Mouse (Mus musculus) frontal cortex, postnatal 14 days (tissue): Measurements from ENCODE around the gene Thy1.

Source experiments
- DNase-seq, 2 experiments: peaks; one replicate each; pipeline ENCODE4 v3.0.0; 2022; ENCODE audit warnings: low spot score in 2 of 2

The Thy1 gene

DNA sequence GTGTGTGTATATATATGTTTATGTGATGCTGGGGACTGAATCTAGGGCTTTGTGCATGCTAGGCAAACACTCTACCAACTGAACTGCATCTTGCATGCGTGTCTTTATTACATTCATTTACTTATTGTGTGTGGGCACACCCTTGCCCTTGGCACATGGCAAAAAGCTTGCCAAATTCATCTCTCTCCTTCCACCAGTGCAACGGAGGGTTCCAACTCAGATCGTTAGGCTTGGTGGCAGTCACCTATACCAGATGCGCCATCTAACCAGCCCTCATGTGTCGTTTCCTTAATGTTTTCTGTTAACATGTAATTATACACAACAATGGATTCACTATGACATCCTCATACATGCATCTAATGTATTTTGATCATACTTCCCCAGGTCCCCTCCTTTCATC lies 39.1 kb downstream of the Thy1 start:
- DNase-seq, result no peak

- peak; percentile 58 to 73 for DNase-seq
Observed at GRCm38 (mm10) chr9:44083392-44084121, 40.4 kb downstream of the Thy1 start.

DNA sequence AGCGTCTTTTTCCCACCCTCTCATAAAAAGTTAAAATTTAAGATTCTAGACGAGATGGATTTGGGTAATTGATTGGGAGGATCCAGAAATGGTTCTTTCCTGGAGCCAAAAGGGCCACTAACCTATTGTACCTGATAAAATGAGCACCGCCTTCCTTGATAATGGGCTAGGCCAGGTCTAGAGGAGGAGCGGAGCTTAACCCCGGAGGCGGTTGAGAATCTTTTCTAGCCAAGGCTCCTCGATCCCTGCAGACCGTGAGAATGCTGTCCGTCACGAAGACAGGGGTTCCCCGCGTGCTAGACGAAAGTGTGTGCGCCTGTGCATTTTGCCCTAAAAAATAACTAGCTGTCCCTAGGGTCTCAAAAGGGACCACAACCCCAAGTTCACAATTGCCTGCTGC lies 41.1 kb downstream of the Thy1 start:
- no peak for DNase-seq

GRCm38 (mm10) chr9:44084659-44085229 lies 41.6 kb downstream of the Thy1 start:
- peak; percentile 78 to 85 for DNase-seq

DNA sequence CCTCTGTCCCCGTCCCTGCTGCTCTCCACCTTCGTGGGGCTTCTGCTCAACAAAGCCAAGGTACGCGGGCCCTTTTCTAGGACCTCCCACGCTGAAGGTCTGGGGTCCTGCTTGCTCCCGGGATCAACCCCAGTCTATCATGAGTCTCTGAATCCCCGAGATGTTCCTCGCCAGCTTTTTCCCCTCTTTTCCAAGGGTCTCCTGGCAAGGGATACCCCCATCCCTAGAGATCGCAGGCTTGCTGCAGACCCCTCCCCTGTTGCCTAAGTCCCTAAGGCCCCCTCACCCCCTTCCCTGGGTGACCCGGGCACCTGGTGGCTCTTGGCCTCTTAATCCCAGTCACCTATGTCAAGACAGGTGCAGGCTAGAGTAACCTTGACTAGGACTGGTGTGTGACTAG lies 42.1 kb downstream of the Thy1 start:
- no peak for DNase-seq

GRCm38 (mm10) chr9:44085741-44086665 lies 42.8 kb downstream of the Thy1 start:
- peak; percentile 58 to 67 for DNase-seq

GRCm38 (mm10) chr9:44086960-44087359 lies 43.8 kb downstream of the Thy1 start:
- no peak for DNase-seq

DNA sequence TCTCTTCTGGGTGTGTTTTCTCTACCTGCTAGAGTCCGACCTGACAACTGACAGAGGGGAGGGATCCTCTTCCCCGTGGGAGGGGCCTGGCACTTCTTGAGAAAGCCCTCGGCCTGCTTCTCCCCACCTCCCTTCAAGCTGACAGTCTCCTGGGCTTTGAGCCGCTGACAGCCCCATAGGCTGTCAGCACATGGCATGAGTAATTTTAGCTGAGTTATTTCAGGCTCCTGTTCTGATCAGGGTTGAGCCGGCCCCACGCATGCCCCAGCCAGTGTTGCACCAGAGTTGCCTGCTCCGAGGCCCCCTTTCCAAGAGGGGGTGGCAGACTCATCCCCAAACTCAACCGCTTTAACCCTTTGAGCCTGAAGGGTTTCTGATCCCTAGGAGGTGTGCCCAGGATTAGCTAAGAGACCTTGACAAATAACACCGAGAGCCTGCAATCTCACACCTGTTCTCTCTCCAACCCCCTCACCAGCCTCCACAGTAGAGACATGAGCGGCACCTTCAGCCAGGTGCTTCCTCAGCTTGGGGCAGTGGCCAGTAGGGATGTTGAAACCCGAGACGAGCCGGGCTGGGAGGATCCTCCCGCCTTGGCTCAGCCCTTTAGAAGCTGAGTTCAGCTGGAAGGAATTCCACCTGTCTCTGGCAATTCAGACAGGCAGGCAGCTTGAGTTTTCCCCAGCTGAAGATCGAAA lies 44.7 kb downstream of the Thy1 start:
- DNase-seq, result peak; percentile 47 to 66

DNA sequence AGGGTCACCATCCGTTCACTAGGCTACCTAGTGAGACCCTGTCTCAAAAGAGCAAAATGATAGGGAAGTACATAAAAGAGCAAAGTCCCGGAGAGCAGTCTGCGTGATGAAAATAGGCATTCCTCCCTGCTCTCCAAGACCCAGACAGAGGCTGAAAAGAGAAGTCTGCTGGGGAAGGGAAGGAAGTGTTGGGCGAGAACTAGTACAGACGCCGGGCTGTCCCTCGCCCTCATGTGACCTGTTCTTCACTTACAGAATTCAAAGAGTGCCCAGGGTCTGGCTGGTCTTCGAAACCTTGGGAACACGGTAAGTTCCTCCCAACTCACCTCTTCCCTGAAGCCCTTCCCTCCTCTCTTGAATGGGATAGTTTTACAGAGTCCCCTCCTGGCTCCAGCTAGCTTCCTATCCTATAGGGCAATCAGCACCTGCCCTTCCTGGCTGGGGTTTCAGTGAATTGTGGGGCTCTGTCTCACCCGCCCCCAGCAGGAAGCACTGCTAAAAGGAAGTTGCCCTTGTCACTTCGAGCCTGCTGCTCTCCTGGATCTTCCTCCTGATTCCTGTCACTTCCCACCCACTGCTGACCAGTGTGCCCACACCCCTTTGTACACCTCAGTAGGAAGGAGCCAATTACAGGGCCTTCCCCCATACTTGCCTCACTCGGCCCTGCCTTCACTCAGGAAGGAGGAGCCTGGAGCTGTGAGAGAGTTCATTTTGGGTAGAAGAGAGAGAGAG lies 45.9 kb downstream of the Thy1 start:
- DNase-seq, result no peak

DNA sequence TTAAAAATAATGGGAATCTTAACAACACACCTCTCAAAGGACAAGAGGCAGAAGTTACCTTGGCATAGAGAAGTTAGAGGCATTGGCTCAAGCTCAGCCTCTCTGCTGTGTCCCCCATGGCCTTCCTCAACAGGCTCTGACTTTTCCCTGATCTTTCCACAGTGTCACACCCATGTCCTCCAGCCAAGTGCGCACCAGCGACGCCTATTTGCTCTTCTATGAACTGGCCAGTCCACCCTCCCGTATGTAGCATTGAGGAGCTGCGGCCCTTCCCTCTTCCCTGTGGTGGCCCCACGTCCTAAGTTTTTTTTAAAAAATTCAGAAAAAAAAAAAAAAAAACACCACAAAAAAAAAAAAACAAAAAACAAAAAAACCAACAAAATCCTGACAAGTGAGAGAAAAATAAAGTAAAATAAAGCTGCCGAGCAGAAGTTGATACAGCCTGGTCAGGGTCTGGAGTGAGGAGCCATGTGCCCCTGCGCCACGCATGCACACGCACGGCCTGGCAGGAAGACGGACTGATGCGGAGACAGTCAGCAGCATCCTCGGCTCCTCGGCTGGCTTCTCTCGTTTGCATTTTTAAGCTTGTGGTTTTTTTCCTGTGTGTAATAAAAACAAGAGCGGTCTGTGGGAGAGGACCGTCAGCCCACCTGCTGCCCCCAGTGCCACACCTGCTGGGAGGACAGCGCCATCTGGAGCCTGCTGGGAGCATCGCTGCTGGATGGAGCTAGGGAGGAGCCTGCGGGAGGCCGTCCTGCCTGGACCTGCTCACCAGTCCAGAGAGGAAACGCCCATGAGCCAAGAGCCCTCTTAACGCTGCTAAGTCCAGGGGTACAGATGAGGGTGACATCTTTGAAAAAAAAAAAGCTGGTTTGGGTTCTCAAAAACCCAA lies 50.7 kb downstream of the Thy1 start:
- DNase-seq, result peak; percentile 65 to 73

- DNase-seq, result no peak
Observed at GRCm38 (mm10) chr9:44094737-44095136, 51.6 kb downstream of the Thy1 start.

DNA sequence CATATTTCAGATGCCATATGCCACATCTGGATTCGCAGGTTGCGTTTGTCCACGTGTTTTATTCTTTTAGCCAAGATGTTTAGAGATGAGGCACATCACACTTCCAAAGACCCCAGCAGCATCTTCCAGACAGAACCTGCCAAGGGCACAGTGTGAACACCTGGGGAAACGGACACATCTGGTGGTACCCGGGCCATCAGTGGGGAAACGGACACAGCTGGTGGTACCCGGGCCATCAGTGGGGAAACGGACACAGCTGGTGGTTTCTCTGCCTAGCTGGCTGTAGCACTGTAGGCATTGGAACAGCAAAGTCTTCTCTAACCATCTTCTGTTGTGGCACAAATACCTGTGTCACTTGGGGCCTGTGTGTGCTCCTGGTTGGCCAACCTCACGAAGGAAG lies 52.6 kb downstream of the Thy1 start:
- no peak for DNase-seq

- no peak for DNase-seq
Observed at GRCm38 (mm10) chr9:44096536-44096935, 53.4 kb downstream of the Thy1 start.
